Mouse (Mus musculus) kidney, adult 9 months (tissue): ENCODE measurements around the gene Gcc1.

ENCODE experiments used
- DNase-seq: peaks from one replicate; pipeline ENCODE4 v3.0.0; 2022

Gene Gcc1

GRCm38 (mm10) chr6:28421469-28422000, 6.7 kb downstream of the Gcc1 start:
- peak; percentile 99 for DNase-seq

DNA sequence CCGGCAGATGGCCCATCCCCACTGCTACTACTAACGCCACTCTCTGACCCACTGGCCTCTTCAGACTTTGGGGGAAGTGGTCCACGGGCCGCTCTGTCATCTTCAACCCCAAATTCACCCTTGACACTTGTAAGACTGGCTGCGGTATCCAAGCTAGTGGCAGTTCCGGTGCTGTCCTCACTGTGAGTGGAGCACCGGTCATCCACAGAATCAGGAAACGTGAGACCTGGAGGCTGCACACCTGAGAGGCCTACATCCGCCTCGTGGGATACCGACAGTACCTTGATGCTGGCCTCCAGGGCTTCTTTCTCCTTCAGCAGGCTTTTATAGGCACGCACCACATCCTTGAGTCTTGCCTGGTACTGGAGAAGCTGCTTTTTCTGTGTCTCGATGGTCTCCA, 7.3 kb downstream of the Gcc1 start:
- no peak for DNase-seq

DNA sequence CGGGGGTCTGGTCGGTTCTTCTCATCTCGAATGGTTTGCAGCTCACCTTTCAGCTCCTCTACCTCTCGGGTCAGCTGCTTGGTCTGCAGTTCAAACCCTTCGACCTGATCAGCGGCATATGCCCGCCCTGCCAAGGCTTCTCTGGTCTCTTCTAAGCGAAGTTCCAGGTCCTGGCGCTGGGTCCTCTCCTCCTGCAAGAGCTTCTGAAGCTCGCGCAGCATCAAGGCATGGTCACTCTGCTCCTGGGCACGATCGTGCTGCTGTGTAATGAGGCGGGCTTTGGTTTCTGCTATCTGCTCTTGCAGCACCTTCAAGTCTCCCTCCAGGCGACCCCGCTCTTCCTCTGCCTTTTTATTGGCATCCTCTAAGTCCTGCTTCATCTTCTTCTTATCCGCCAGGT, 7.8 kb downstream of the Gcc1 start:
- DNase-seq, result no peak

DNA sequence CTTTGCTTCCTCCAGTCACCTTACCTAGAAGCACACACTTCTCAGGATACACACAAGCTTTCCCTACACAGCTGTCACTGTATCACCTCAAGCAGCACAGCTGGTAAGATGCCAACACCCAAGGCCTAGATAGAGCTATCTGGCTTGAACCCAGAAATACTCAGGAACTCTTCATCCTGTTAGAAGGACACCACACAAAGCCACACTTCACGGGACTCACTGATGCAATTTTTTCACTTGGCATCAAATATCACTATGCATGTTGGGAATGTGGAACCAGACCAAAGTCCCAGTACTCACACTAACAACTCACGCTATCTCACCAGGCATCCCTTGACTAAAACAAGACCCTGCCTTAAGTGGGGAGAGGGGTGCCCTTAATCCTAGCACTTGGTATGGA, 8.5 kb downstream of the Gcc1 start:
- no peak for DNase-seq

- peak; percentile 73 for DNase-seq
Measured at GRCm38 (mm10) chr6:28418449-28418848, 9.7 kb downstream of the Gcc1 start.

GRCm38 (mm10) chr6:28416981-28417380, 11.2 kb downstream of the Gcc1 start:
- DNase-seq, result no peak

DNA sequence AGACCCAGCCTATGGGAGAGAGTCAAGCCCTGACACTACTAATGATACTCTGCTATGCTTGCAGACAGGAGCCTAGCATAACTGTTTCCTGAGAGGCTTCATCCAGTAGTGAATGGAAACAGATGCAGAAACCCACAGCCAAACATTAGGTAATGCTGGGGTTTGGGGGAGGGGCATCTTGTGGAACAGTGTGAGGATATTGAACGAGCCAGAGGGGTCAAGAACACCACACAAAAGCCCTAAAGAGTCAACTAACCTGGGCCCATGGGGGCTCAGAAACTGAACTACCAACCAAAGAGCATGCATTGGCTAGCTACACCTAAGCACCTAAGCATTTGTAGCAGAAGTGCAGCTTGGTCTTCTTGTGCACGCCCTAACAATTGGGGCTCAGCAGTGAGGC, 17.0 kb downstream of the Gcc1 start:
- no peak for DNase-seq

DNA sequence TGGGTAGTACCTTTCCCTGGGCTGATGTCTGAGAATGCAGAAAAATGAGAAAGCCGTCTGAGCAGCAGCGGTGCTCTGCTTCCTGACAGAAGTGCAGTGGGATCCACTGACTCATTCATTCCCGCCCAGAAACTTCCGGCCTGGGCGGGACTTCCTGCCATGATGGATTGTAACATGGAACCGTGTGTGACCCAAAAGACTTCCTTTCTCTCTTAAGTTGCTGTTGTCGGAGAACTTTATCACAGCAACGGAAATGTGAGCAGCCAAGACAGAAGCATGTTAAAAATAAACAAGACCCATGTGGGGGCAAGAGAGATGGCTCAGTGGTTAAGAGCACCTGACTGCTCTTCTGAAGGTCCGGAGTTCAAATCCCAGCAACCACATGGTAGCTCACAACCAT, 18.1 kb downstream of the Gcc1 start:
- DNase-seq, result peak; percentile 63

GRCm38 (mm10) chr6:28399791-28400190, 28.4 kb downstream of the Gcc1 start:
- DNase-seq, result no peak

- DNase-seq, result no peak
Measured at GRCm38 (mm10) chr6:28398726-28399125, 29.5 kb downstream of the Gcc1 start.

DNA sequence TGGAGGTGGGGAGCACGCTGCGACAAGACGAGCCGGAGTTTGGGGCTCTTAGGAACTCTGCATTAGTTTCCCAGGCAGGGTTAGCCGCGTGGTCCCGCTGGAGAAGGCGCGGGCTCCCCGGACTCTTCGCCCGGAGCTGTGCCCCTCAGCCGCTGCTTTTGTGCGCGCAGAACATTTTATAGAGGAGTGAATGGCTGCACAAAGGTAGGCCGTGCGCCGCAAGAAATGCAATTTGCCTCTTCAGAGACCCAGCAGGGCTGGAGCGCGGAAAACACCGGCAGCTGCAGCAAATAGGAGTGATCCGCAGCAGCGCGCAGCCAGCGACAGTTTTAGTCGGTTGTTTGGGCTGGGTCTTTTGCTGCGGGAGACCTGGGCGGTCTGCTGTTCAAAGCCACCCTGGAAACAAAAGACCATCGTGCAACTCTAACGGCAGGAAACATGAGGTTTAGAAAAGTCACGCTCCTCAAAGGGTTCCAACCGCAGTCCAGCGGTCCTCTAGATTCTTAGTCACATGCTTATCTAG, 30.4 kb downstream of the Gcc1 start, which contains the start of gene Zfp800:
Zfp800 (minus strand) TSS at position 325 of the 523 bp plus-strand sequence.
- DNase-seq, result no peak

GRCm38 (mm10) chr6:28396853-28397457, 31.2 kb downstream of the Gcc1 start:
- DNase-seq, result no peak

DNA sequence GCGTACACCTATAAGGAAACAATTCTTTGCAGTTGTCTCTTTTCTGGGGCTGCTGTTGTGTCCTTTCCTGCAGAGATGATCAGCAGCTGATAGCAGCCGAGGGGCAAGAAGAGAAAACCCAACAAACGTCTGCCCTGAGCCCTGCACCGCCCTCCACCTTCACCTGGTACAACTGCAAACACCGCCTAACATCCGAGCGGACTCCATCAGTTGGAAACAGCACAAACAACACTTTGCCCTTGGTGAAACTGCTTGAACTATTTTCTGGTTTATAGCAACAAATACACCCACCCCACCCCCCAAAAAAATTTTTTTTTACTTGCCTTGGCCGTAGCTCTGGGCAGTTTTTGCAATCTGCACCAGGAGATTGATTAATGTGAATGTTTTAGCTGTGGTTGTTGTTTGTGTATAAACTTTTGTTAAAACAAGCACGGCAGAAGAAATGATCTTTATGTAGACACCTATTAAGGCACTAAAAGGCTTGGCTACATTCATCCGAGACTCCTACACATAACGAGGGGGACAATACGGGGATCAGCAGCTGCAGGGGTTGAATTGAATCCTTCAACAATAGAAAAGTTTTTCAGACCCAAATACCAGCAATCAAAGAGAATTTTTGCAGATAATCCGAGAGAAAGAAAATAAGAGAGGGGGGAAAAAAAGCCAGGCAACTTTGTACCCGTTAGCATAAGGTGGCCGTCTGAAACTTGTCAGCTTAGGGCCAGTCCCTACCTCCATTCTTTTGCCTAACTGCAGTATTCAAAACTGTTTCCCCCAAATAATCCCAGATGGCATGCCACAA, 31.9 kb downstream of the Gcc1 start:
- no peak for DNase-seq

GRCm38 (mm10) chr6:28389038-28389437, 39.2 kb downstream of the Gcc1 start:
- DNase-seq, result no peak

- no peak for DNase-seq
Measured at GRCm38 (mm10) chr6:28385169-28385568, 43.0 kb downstream of the Gcc1 start.

DNA sequence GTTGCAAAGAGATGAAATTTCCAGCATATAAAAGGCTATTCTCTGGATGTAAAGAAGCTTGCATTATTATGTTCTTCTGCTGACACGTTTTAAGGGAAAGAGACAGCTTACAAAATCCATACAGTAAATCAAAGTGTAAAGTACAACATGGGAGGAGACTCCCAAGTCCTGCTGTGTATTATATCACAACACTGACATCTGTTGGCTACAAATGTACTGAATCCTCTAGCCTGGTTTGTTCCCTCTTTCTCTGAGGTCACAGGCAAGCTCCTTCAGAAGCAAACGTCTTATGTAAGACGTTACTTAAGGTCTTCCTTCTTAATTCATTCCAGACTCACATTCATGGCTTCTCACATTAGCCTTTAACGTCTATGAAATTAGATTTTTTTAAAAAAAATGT, 46.2 kb downstream of the Gcc1 start:
- DNase-seq, result no peak

DNA sequence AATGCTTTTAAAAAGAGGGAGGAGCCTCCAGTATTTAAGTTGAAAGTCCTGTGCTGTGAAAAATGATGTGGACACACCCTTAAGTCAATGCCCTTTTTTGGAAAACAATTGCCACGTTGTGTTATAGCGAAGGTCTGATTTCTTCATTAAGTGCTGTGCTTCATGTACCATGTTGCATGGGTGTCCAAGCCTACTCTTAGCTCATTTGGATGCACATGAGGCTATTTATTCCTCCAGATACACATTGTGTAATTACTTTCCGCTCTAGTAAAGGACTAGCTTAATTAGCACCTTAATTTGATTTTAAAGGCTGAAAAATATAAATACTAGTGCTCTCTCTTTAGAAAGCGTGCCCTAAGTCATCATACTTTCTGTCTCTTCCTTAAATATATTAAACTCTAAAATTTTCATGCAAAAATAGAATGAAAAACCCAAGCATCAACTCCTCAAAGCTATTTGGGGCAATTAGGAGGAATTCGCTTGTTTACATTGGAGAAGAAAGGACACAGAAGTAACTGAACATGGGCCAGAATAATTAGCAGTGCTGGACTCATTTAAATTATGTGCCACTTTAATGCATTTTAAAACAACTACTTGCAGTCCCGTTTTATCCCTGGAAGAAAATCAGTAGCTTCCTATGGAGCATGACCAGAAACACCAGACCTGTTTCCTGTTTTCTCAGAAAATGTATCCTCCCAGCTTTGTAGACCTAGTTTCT, 58.1 kb downstream of the Gcc1 start:
- no peak for DNase-seq

- no peak for DNase-seq
Measured at GRCm38 (mm10) chr6:28367575-28367974, 60.6 kb downstream of the Gcc1 start.
